Mouse (Mus musculus) embryonic facial prominence, embryonic 13.5 days (tissue): Measurements from ENCODE around the gene Gm20924. TPM values are rescaled to one million over a fixed set of nuclear protein-coding genes. Genes with fewer than 3 reads are reported as not detected.
"Not testable (repeated sequence)": the region's sequence is repeated elsewhere in the genome, so short reads cannot be mapped to it uniquely, and the experiment has no call there.

Experiments used
- ATAC-seq: fragments of 200-750 bp; cut with Nextera tagmentation; 2 replicates; pipeline ENCODE4 v1.8.0; 2017; ENCODE audit warnings: low read depth; ENCODE audit not compliant: insufficient number of reproducible peaks, insufficient read depth, low FRiP score, low TSS enrichment
- H3K27ac ChIP-seq: fragments of 300-500 bp; sonication (generic); 2 replicates; pipeline ENCODE4 v1.5.1; 2015; ENCODE audit warnings: moderate library complexity, mild to moderate bottlenecking, inconsistent platforms
- H3K27me3 ChIP-seq: fragments of 300-500 bp; sonication (generic); 2 replicates; pipeline ENCODE4 v1.6.1; 2015; ENCODE audit warnings: mild to moderate bottlenecking, inconsistent platforms
- H3K36me3 ChIP-seq: fragments of 300-500 bp; sonication (generic); 2 replicates; pipeline ENCODE4 v1.6.1; 2015; ENCODE audit warnings: mild to moderate bottlenecking, inconsistent platforms
- H3K4me1 ChIP-seq: fragments of 300-500 bp; sonication (generic); 2 replicates; pipeline ENCODE4 v1.6.1; 2015; ENCODE audit warnings: inconsistent platforms
- H3K4me2 ChIP-seq: fragments of 300-500 bp; sonication (generic); 2 replicates; pipeline ENCODE4 v1.6.1; 2015; ENCODE audit warnings: moderate library complexity, mild to moderate bottlenecking, inconsistent platforms
- H3K4me3 ChIP-seq: fragments of 300-500 bp; sonication (generic); 2 replicates; pipeline ENCODE4 v1.5.1; 2015; ENCODE audit warnings: mild to moderate bottlenecking, inconsistent platforms
- H3K9ac ChIP-seq: fragments of 300-500 bp; sonication (generic); 2 replicates; pipeline ENCODE4 v1.6.1; 2015; ENCODE audit warnings: mild to moderate bottlenecking, inconsistent platforms
- H3K9me3 ChIP-seq: fragments of 300-500 bp; sonication (generic); 2 replicates; pipeline ENCODE4 v1.6.1; 2016; ENCODE audit warnings: inconsistent platforms
- WGBS: fragments of 180-500 bp; shearing (Covaris S2); methylation state at CpG from one replicate; pipeline ENCODE4 v1.1.7; 2015; ENCODE audit warnings: mixed read lengths; 5-methylcytosine and 5-hydroxymethylcytosine counted together
- polyA plus RNA-seq: library from polyadenylated mRNA; unstranded; fragments of >200 nt; fragmentation: Nextera tagmentation; extraction: Ambion mirVana; gene quantifications from 2 replicates; pipeline ENCODE4 v1.2.1, GENCODE M21; 2015

Gm20924 gene
- polyA plus RNA-seq: not detected in 2 replicates

- H3K9me3 ChIP-seq, H3K4me3 ChIP-seq, H3K27me3 ChIP-seq, H3K36me3 ChIP-seq, H3K4me2 ChIP-seq, ATAC-seq, H3K27ac ChIP-seq, H3K4me1 ChIP-seq, H3K9ac ChIP-seq: not testable (repeated sequence)
- WGBS: no CpG with 5 or more reads among the region's 4 CpGs
Observed at GRCm38 (mm10) chrY:65207427-65207826, at the start of gene Gm20924. Gm20924 (minus strand) TSS chrY:65207527.

Other genes with a start within 250 kb of the Gm20924 start
- not detected in 2 replicates for gene Gm20736, start 170.2 kb upstream of the Gm20924 start, polyA plus RNA-seq